Mouse (Mus musculus) frontal cortex, postnatal 10 days (tissue): ENCODE results near the gene Acsbg1.
A peak's percentile ranks its signal among the peaks of the same experiment; 100 is the strongest.
"Not testable (repeated sequence)": the region's sequence is repeated elsewhere in the genome, so short reads cannot be mapped to it uniquely, and the experiment has no call there.

Experiments
- DNase-seq, 2 experiments: peaks; one replicate each; pipeline ENCODE4 v3.0.0; 2022; ENCODE audit warnings: low spot score in 2 of 2, mixed read lengths in 1 of 2

Acsbg1 gene

DNA sequence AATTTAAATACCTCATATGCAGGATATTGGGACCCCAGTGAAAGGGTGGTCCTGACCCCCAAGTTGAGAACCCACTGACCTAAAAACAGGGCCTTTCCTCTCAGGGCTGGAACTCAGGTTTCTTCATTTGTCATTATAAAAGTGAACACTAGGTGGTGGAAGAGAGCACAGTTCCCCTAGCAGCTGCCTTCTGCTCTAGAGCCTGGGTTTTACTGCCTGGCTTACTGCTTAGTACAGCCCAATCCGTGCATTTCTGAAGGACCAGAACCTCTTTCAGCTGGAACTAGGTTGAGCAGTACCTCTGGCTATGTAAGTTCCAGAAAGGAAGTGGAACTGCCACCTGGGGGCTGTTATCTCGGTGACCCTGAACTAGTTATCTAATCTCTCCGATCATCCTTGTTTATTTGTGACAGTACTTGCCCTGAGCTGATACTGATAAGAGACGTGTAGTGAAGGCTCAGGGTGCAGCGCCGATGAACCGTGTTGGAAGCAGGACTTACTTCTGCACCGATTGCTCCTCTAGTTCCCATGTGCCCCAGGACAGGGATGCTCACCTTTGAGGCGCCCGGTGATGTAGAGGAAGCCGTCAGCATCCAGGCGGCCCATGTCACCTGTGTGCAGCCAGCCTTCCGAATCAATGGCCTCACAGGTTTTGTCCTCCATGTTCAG is 47.4 kb downstream of the Acsbg1 start:
- no peak for DNase-seq

DNA sequence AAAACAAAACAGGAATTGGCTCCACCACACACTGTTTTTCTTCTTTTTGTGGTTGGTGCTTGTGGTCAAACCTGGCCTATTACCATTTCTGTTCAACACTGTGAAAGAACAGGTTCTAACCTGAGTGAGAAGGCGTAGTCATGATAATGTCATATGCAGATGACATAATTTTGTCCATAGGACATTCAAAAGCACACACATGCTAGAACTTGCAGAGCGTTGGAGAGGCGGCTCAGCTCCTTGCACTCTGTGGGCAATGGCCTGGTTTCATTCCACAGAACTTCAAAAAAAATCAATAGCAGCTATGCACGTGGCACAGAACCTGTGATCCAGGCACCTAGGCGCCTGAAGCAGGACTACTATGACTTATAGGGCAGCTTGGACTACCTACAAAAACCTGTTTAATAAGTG is 48.9 kb downstream of the Acsbg1 start:
- no peak for DNase-seq

DNA sequence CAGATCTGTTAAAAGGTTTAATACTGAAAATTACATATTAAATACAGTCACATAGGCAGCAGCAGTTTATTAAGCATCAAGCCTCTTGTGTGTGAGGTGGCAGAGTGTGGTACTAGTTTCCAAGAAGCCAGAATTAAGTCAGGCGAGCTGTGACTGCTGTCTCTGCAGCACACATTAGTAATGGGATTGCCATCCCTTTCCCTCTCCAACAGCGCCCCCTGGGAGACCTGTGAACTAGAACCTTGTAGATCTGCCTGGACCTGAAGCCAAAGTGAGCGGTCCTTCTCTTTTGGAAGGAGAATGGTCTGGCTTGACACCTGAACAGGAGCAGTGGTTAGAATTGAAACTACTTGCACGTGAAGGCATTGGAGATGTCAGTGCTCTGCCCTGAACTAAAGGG is 56.8 kb downstream of the Acsbg1 start:
- DNase-seq: peak in 1 of 2 experiments; percentile 32

DNA sequence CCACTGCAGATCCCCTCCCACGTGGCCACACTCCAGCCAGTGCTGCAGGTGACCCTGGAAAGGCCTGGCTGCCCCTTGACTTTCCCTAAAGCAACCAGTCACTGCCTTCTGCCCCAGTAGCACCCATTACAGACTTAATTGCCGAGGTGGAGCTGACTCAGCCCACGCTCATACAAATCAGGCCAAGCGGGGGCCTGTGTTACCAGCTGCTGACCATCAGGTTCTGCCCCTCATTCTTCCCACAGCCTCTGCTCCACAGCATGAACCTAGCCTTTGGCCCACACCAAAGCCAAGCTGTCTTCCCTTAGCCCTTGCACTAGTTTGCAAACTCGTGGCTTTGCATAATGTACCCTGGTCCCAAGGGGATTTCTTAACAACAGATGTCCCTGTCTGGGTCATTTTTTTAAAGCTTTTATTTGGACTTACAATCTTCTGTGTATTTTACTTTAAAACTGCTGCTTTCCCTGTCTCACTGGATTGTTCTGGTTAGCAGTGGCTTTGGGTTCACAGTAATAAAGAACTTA is 57.5 kb downstream of the Acsbg1 start:
- no peak for DNase-seq

DNA sequence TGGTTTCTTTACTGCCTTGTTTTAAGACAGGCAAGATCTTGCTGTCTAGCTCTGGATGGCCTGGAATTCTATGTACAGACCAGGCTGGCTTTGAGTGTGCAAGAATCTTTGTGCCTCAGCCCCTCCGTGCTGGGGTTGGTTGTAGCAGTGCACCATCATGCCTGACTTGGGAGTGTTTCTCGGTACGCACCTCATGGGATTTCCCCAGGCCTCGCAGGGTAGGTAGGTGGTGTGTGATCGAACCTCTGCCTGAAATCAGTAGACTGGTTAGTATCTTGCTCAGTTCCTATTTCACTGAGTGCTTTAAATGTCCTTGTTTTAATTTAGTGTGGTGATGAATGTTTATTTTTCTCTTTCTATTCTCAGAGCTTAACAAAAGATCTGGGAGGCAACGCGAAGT is 58.8 kb downstream of the Acsbg1 start:
- DNase-seq: no peak

DNA sequence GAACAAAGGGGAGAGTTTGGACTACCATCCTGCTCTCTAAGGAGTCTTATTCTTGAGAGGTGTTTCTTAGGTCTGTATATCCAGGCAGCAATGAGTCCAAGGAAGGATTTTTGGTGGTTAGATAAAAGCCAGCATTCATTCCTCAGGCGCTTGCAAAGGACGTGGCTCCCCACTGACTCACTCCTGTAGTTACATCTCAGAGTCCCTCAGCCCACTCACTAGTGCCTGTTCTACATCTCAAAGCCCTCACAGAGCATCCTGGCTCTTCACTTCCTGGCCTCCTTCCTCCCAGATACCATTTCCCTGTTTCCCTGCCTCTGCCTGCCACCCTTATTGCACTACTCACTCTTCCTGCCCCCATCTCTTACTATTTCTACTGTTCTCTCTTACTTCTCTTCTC is 59.3 kb downstream of the Acsbg1 start:
- no peak for DNase-seq

DNA sequence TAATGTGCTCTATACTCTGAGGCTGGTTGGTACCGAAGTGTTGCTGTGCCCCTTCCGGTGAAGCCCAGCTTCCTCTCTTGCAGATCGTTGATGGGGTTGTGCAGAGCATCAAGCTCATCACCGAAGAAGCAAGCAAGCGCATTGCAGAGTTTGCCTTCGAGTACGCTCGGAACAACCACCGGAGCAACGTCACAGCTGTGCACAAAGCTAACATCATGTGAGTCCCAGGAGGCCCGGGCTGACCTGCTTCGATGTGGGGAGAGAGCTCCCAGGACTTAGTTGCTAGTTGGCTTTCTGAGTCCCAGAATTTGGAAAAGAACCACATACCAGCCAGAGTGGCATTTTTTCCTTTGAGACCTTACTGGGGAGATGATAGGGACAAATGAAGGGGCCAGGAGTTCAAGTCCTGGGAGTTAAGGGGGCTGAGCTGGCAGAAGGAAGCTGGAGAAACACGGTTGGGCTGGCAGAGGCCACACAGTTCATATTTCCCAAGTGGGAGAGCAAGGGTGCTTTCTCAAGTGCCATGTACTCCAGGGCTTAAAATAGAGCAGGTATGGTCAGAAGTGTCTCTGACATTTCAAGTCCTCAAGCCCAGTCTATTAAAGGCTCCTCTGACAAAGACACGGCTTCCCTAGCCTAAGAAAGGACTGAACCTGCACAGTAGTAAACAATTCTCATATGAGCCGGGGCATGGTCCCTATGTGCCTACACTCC is 64.8 kb downstream of the Acsbg1 start:
- no peak for DNase-seq

DNA sequence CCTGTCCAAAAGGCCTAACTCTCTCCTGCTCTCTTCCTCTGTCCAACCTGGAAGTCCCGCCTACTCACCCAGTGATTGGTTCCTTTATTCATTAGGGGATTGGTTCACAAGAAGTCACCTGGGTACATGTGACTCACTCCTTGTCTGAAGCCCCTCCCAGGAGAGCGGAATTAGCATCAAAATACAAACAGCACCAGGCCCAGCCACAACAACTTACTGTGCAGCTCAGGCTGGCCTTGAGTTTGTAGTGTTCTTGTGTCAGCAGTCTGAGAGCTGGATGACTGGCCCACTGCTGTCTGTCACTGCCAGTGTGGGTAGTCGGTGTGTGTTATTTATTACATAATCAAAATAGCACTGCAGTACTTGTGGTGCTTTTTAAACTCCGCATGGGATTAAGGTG is 68.0 kb downstream of the Acsbg1 start:
- DNase-seq: not testable (repeated sequence)

DNA sequence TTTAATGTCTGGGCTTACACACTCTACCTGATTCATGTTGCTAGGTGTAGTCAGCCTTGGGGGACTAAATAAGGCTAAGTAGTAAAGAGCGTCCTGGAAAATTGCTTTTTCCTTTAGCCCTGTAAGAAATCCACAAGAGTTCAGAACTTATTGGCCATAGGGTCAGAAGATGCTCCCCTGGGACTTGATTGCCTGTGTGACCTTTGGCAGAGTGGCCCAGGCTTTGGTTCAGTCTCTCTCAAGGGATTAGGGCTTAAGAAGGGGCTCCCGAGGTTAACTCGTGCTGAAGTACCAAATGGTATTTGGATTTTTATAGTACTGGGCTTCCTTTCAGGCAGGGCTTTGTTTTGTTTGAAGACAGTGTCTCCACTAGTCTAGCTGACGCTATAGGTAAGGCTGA is 73.8 kb downstream of the Acsbg1 start:
- no peak for DNase-seq

DNA sequence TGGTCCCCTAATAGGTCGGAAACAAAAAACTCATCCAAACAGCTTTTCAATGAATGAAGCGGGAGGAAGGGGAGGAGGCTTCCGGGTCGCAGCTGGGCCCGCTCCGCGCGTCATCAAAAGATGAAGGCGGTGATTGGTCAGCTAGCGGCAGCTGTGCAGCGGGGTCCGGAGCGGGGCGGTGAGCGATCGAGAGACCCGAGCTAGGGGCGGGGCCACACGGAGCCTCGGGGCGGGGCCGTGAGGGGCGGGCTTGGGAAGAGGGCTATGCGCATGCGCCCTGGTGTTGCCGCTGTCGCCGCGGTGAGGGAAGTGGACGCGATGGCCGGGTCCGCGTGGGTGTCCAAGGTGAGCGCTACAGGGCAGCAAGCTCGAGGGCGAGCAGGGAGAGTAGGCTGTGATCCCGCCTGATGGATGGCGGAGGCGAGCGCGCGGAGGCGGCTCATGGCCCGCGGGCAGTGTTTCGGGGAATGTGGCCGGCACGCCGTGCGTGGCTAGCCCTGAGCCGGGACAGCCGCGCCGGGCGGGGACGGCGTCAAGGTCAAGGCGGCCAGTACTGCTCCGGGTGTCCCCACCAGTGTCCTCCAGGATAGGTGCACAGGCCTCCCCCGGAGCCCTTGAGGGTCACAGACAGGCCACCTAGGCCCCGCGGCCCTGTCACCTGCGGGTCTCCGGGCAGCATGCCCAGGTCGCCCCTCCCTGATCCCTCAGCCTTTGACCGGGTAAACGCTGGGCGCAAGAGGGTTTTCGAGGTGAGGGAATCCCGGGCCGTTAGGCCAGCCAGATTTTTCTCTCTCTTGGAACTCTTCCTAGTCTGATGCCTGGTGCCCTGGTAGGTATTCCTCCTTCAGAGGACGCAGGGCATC is 75.2 kb downstream of the Acsbg1 start, which contains the start of gene Idh3a:
TSS of gene Idh3a (plus strand) at position 136 of the 863 bp plus-strand sequence.
- peak; percentile 98 to 99 for DNase-seq

DNA sequence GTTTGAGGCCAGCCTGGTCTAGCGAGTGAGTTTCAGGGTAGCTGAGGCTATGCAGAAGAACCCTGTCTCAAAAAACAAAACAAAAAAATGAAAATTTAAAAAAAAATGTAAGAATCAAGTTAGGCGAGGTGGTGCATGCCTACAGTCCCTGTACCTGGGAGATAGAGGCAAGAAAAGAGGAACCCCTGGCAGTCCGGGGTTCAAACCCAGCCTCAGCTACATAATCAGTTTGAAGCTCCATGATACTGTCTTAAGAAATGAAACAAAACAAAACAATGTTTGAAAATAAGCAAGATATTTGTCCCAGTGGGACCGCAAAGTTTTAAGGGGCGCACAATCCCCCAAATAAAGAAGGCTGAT is 75.9 kb downstream of the Acsbg1 start:
- DNase-seq: no peak

DNA sequence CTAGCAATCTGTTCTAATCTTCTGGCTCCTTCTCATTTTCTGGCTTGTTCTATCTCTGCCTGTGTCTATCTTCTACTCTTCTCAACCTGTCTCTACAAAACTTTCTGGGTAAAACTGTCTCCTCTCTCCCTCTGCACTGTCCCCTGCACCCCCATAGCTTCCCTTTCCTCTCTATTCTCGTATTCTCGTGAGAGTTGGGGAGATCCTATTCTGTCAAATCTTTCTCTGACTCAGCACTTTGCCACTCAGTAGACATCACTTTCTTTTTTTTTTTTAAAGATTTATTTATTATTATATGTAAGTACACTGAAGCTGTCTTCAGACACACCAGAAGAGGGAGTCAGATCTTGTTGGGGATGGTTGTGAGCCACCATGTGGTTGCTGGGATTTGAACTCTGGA is 77.5 kb downstream of the Acsbg1 start:
- DNase-seq: not testable (repeated sequence)

DNA sequence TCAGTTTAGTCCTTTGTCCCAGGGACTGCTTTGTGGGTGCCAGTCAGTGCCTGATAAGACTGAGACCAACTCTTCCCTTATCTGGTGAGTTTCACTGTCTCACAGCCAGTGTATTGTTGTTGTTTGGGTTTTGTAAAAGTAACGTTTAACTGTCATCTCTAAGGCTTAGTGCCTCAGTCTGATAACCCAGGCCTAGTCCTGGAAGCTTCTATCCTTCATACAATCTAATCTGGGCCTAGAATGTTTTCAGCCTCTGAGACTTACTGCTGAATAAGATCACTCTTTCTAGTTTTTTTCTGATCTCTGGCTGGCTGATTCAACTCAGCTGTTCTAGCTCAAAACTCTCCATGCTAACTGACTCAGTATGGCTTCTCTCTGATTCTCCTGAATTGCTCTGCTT is 78.0 kb downstream of the Acsbg1 start:
- no peak for DNase-seq

DNA sequence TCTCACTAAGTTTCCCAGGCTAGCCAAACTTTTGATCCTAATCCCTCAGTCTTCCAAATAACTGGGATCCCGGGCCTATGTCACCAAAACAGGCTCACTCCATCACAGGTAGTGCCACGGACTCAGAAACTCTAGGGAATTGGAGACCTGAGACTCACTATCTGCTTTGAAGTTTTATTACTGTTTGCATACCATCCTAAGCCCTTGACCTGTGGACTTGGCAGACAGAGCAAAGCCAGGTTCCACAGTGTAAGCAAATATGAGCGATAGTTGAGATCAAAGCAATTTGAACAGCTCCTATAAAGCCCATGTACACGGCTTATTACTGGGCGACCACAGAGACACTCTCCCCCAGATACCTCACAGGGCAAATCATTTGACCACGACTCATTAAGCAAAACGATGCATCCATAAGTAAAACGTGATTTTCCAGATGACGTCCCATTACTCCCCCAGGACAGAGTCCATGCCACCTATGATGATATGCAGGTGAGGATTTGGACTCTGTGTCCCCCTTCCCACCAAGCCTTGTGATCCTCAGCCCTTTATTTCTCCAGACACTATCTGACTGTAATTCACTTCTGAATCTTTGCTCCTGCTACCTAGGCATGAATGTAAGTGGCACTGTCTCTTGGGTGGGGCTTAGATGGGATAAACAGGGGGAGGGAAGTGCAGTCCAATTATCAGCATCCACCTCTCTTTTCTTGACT is 90.4 kb downstream of the Acsbg1 start:
- DNase-seq: no peak

DNA sequence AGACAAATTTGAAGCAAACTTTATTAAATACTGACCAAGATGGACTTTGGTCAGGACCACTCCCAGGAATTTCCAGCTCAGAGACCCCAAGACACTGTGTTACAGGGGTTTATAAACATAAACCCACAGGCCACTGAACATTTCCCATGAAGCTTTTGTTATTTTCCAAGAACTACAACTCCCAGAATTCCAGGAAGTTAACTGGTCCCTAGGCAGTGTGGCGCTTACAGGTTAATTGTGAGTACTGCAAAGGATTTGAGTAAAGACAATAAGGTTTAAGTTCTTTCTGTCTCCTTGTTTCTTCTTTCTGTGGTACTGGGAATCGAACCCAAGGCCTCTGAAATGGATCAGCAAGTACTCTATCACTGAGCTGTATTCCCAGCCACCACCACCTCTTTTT is 92.9 kb downstream of the Acsbg1 start:
- DNase-seq: no peak

DNA sequence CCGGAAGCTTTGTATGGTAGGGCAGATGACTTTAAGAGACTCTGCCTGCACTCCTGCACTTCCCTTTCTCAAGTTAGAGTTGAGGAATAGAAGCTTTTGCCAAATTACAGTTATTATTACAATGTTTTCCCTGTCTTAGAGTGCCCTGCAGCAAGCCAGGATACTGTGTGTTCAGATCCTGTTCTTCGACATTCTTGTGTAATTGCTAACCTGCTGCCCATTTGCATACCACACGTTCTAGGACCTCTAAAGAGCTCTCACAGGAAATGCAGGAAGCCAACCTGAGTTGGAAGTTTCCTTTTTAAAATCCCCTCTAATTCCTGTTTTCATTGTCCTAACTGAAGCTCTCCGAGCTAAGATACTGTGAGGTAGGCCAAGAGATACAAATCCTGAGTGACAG is 94.7 kb downstream of the Acsbg1 start:
- DNase-seq: no peak

DNA sequence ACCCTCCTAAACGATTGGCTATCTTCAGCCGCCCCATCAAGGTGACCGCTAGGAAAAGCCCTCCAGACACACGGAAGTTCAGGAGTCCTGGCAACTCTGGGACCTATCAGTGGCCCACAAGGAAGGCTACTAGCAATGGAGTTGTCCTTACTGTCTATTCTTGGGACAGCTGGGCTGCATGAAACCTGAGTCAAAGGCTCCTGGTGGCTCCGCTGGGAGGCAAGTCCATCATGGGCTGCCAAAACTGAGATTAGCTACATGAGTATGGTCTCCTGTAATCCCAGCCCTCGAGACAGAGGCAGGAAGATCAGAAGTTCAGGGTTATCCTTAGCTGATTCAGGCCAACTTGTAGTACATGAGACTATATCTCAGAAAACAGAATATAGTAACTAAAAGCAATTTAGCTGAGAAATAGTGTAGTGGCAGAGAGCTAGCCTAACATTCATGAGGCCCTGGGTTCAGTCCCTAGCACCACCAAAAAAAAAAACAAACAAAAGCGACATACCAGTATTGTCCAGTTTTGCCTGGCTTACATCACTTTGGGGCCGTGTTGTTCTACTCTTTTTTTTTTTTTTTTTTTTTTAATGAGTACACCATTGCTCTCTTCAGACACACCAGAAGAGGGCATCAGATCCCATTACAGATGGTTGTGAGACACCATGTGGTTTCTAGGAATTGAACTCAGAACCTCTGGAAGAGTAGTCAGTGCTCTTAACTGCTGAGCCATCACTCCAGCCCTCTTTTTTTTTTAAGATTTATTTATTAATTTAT is 100.7 kb downstream of the Acsbg1 start:
- DNase-seq: no peak

DNA sequence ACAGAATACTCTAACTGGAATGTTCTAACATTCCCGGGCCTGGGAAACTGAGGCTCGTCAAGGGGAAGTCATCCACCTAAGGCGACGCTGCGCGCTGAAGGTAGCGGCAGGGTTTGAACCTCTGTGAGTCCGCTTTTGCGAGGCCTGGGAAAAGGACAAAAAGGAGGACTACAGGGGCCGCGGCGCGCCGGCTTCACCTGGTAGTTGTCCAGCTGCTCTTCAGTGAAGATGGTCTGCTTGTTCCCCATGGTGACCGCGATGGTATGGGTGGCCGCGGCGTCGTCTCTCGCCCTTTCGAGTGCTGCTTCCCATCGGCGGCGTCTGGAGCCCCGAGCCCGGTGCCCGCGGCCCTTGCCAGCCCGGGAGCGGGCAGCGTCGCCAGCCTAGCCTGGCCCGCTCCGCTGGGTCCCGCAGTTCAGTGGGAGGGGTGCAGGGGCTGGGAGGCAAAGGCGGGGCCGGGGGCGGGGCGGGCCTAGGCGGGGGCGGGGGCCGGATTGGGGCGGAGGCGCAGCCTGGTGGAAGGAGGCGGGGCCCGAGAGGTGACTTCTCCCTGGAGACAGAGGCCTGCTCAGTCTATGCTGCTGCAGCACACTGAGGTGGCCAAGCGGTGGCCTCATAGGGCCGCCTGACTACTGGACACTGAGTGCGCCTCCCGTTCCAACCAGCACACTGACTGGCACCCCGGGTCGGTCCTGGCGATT is 101.7 kb downstream of the Acsbg1 start, which contains the start of gene Cib2:
TSS of gene Cib2 (minus strand) at position 448 of the 701 bp plus-strand sequence.
- DNase-seq: peak; percentile 61 to 75

DNA sequence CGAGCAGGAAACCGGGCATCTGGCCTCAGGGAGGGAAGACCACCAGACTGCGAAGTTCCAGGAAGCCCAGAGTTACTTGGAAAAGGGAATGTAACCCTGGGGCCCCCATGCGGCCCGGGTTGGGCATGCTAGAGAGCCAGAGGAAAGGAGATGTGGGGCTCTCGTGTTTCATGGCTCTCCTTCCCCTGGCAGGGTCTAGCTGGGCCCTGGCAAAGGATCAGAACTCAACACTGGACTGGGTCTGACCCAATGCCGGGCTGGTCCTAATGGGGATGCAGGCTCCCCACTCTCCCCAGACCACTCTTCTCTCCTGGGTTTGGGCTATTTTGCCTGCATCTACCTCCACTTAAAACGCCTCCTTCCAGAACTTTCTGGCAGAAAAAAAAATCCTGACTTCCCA is 102.9 kb downstream of the Acsbg1 start:
- no peak for DNase-seq

DNA sequence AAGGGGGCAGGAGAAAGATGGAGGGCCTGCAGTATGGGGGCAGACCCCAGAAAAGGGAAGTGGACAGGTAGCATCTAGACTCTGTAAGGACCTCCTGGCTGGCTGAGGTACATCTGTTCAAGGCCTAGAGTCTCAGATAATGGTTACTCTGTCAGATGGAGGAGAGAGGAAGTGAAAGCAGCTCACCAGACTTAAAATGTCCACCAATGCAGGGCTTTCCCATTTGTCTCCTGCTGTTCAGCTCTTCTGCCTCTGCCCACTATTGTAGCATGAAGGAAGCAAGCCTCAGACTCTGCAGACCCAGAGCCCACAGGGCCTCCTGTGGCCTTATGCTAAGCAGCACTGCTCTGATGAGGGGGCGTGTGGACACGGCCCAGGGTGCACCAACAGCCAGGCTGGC is 106.6 kb downstream of the Acsbg1 start:
- DNase-seq: no peak
